In genomic region chr7:77899231-77899630, GRCm38 (mm10) we compare ENCODE assay signal across 26 mouse cellular contexts.
DNase-seq lines count a peak whose midpoint lies in the region; ATAC-seq and TF ChIP-seq lines count a peak whose summit lies in the region.
"Had no signal": no experiment of that assay in that cellular context is flagged by ENCODE, and none has a peak within 500 bp of the region (broad histone marks: within the 10 kb centered on the region; RNA-seq: fewer than 3 reads in every experiment).

No protein-coding gene starts in this region.

- intact Hi-C loops in heart, adult 2 months (cut with DNase I): no loop called here

- TF ChIP-seq POLR2A in heart, adult 2 months (IDR thresholded peaks at IDR 0.05; ENCODE audit: insufficient read depth, low read depth, low read length): no peak

- H3K27me3 ChIP-seq in heart, adult 2 months (ENCODE audit: control insufficient read depth, insufficient read depth, low read length): no peaks in the 10 kb centered on the region
- no peaks in the 10 kb centered on the region for H3K27me3 ChIP-seq in midbrain, embryonic 13.5 days
- H3K27me3 ChIP-seq in midbrain, embryonic 10.5 days (ENCODE audit: low read depth, poor library complexity, severe bottlenecking): no peaks in the 10 kb centered on the region
- H3K27me3 ChIP-seq in hindbrain, embryonic 16.5 days (replicated peaks; ENCODE audit: control insufficient read depth, insufficient read depth, low read length): no peaks in the 10 kb centered on the region
- H3K27me3 ChIP-seq: neural tube, embryonic 15.5 days had no signal

- no peaks in the 10 kb centered on the region for H3K79me2 ChIP-seq in heart, adult 2 months (replicated peaks; ENCODE audit: control insufficient read depth, insufficient read depth, low read length)

- H3K4me2 ChIP-seq in midbrain, embryonic 13.5 days (replicated peaks): no peak overlapping the region
- H3K4me2 ChIP-seq in hindbrain, embryonic 16.5 days (ENCODE audit: low read length): no peak overlapping the region
- H3K4me2 ChIP-seq: neural tube, embryonic 15.5 days had no signal

- no peak for TF ChIP-seq CTCF in heart, adult 2 months (IDR thresholded peaks at IDR 0.05)

- TF ChIP-seq EP300 in heart, adult 2 months (IDR thresholded peaks at IDR 0.05; ENCODE audit: insufficient read depth, low read depth, low read length): no peak

- 0 out of 2 replicates have a peak, but pooled peaks have one; percentile 20 for ATAC-seq in midbrain, embryonic 13.5 days
- ATAC-seq in hindbrain, embryonic 16.5 days: peak; percentile 70
- ATAC-seq: activated CD4-positive, CD25-positive, alpha-beta regulatory T cell, adult 4 months; forebrain, embryonic 16.5 days; intestine, embryonic 16.5 days had no signal

- no peaks in the 10 kb centered on the region for H3K36me3 ChIP-seq in heart, adult 2 months (ENCODE audit: control insufficient read depth, insufficient read depth, low read length)
- no peaks in the 10 kb centered on the region for H3K36me3 ChIP-seq in midbrain, embryonic 13.5 days
- no peaks in the 10 kb centered on the region for H3K36me3 ChIP-seq in midbrain, embryonic 10.5 days
- no peaks in the 10 kb centered on the region for H3K36me3 ChIP-seq in hindbrain, embryonic 16.5 days (ENCODE audit: control insufficient read depth, insufficient read depth, low read length)
- H3K36me3 ChIP-seq: neural tube, embryonic 15.5 days had no signal

- peak; percentile 71 for DNase-seq in heart, adult 11 months
- DNase-seq in heart, adult 2 months: no peak
- no peak for DNase-seq in midbrain, embryonic 10.5 days (ENCODE audit: low spot score)
- DNase-seq in adrenal gland, postnatal 4 days (ENCODE audit: low spot score in 2 of 2): no peak
- DNase-seq: adrenal gland, adult 2 months; B cell, adult 2 months; cerebellum, adult 11-12 months; cerebellum, adult 9-11 months; heart, postnatal 14 days; kidney, adult 8-10 months; layer of hippocampus, postnatal 36 days; liver; lung, adult 2 months; lung, postnatal 10 days; retina, postnatal 1 day; right cerebral cortex, postnatal 14 days had no signal

- H3K9me3 ChIP-seq in midbrain, embryonic 13.5 days: no peaks in the 10 kb centered on the region
- no peaks in the 10 kb centered on the region for H3K9me3 ChIP-seq in midbrain, embryonic 10.5 days (replicated peaks)
- H3K9me3 ChIP-seq in hindbrain, embryonic 16.5 days (ENCODE audit: control insufficient read depth, low read length): no peaks in the 10 kb centered on the region
- H3K9me3 ChIP-seq: neural tube, embryonic 15.5 days had no signal

- no peaks in the 10 kb centered on the region for H3K4me1 ChIP-seq in heart, adult 2 months (ENCODE audit: control insufficient read depth, insufficient read depth, low read length)
- 0 out of 2 replicates have a peak, but pooled peaks cover 2% of the 10 kb centered on the region for H3K4me1 ChIP-seq in midbrain, embryonic 13.5 days (replicated peaks)
- no peaks in the 10 kb centered on the region for H3K4me1 ChIP-seq in midbrain, embryonic 10.5 days
- H3K4me1 ChIP-seq in hindbrain, embryonic 16.5 days (ENCODE audit: control insufficient read depth, insufficient read depth, low read depth, low read length): peaks cover 3% of the 10 kb centered on the region
- H3K4me1 ChIP-seq: neural tube, embryonic 15.5 days had no signal

- no peak overlapping the region for H3K4me3 ChIP-seq in heart, adult 2 months
- no peak overlapping the region for H3K4me3 ChIP-seq in midbrain, embryonic 13.5 days (replicated peaks)
- no peak overlapping the region for H3K4me3 ChIP-seq in midbrain, embryonic 10.5 days
- no peak overlapping the region for H3K4me3 ChIP-seq in hindbrain, embryonic 16.5 days (ENCODE audit: low read length)
- H3K4me3 ChIP-seq: erythroblast, embryonic 14.5 days; neural tube, embryonic 15.5 days had no signal

- H3K9ac ChIP-seq in heart, adult 2 months (ENCODE audit: low read depth, low read length): no peak overlapping the region
- no peak overlapping the region for H3K9ac ChIP-seq in midbrain, embryonic 13.5 days (replicated peaks)
- no peak overlapping the region for H3K9ac ChIP-seq in hindbrain, embryonic 16.5 days (ENCODE audit: low read depth, low read length)
- H3K9ac ChIP-seq: liver, embryonic 14.5 days; neural tube, embryonic 15.5 days had no signal

- WGBS in heart, adult 2 months: 37% methylated on average over 7 of the region's 7 CpGs
- WGBS in midbrain, embryonic 13.5 days: 54% methylated on average over 7 of the region's 7 CpGs
- 72% methylated on average over 7 of the region's 7 CpGs for WGBS in midbrain, embryonic 10.5 days
- WGBS in hindbrain, embryonic 16.5 days: 36% methylated on average over 7 of the region's 7 CpGs

- H3K27ac ChIP-seq in heart, adult 2 months: no peak overlapping the region
- no peak overlapping the region for H3K27ac ChIP-seq in midbrain, embryonic 13.5 days
- no peak overlapping the region for H3K27ac ChIP-seq in midbrain, embryonic 10.5 days (replicated peaks)
- no peak overlapping the region for H3K27ac ChIP-seq in hindbrain, embryonic 16.5 days (ENCODE audit: low read depth, low read length)
- H3K27ac ChIP-seq: kidney, postnatal 0 days; liver, embryonic 14.5 days; macrophage; neural tube, embryonic 15.5 days had no signal
